Comparison of ENCODE assay signal across 22 mouse cellular contexts in genomic region chr1:150389390-150390129, GRCm38 (mm10).
"Had no signal": no experiment of that assay in that cellular context is flagged by ENCODE, and none has a peak within 500 bp of the region (broad histone marks: within the 10 kb centered on the region; RNA-seq: fewer than 3 reads in every experiment).

No protein-coding gene starts in this region.

- H3K9ac ChIP-seq: liver, embryonic 13.5 days; liver, embryonic 15.5 days; liver, postnatal 0 days; lung, embryonic 15.5 days; midbrain, embryonic 13.5 days; midbrain, embryonic 15.5 days; neural tube, embryonic 12.5 days; stomach, embryonic 15.5 days had no signal

- H3K9me3 ChIP-seq: liver, embryonic 13.5 days; liver, embryonic 15.5 days; lung, embryonic 15.5 days; megakaryocyte, embryonic 14.5 days; midbrain, embryonic 13.5 days; midbrain, embryonic 15.5 days; neural tube, embryonic 12.5 days; stomach, embryonic 15.5 days had no signal

- H3K4me2 ChIP-seq: liver, embryonic 13.5 days; liver, embryonic 15.5 days; lung, embryonic 15.5 days; midbrain, embryonic 11.5 days; midbrain, embryonic 13.5 days; midbrain, embryonic 15.5 days; neural tube, embryonic 12.5 days; stomach, embryonic 15.5 days had no signal

- H3K4me3 ChIP-seq: liver, embryonic 13.5 days; liver, embryonic 15.5 days; lung, embryonic 15.5 days; megakaryocyte, embryonic 14.5 days; midbrain, embryonic 13.5 days; midbrain, embryonic 15.5 days; neural tube, embryonic 12.5 days; stomach, embryonic 15.5 days had no signal

- H3K27ac ChIP-seq: liver, embryonic 13.5 days; liver, embryonic 15.5 days; lung, embryonic 15.5 days; macrophage; midbrain, embryonic 13.5 days; midbrain, embryonic 15.5 days; neural tube, embryonic 12.5 days; stomach, embryonic 15.5 days had no signal

- DNase-seq: liver, embryonic 13.5 days; liver, postnatal 0 days; lung, adult 2 months; lung, postnatal 14 days; lung, postnatal 36 days; retina, postnatal 1 day; right cerebral cortex, adult 18-20 months; right cerebral cortex, postnatal 25 days; right cerebral cortex, postnatal 4 days; spleen, adult 18-20 months; thymus, adult 18-20 months; thymus, postnatal 14 days; thymus, postnatal 36 days had no signal

- H3K27me3 ChIP-seq: liver, embryonic 13.5 days; liver, embryonic 15.5 days; lung, embryonic 15.5 days; megakaryocyte, embryonic 14.5 days; midbrain, embryonic 13.5 days; midbrain, embryonic 15.5 days; neural tube, embryonic 12.5 days; stomach, embryonic 15.5 days had no signal
